Mouse (Mus musculus): ENCODE measurements around the gene 1700037C18Rik.

- no peak for TF ChIP-seq MAFK (IDR thresholded peaks at IDR 0.05; ENCODE audit: borderline replicate concordance, low read depth, low read length)
- no peak for TF ChIP-seq MAZ (IDR thresholded peaks at IDR 0.05; ENCODE audit: low read depth, low read length)
- TF ChIP-seq CTCF (IDR thresholded peaks at IDR 0.05 in 2 of 3, conservative IDR thresholded peaks at IDR 0.05 in 1 of 3; ENCODE audit: control insufficient read depth in 1 of 3, insufficient read depth in 1 of 3, low read depth in 2 of 3, low read length in 3 of 3, poor library complexity in 1 of 3, severe bottlenecking in 1 of 3), result no peak
- no peak for TF ChIP-seq POLR2A (IDR thresholded peaks at IDR 0.05; ENCODE audit: control insufficient read depth in 1 of 2, insufficient read depth in 1 of 2, low read depth in 1 of 2, low read length in 2 of 2, poor library complexity in 1 of 2)
- no peak for TF ChIP-seq SMC3 (IDR thresholded peaks at IDR 0.05; ENCODE audit: low read depth, low read length)
- TF ChIP-seq GATA1 (IDR thresholded peaks at IDR 0.05; ENCODE audit: low read depth, low read length), result no peak
- TF ChIP-seq TCF12 (IDR thresholded peaks at IDR 0.05; ENCODE audit: low read depth, low read length), result no peak
- TF ChIP-seq HCFC1 (IDR thresholded peaks at IDR 0.05; ENCODE audit: low read depth, low read length), result no peak
- no peak for TF ChIP-seq UBTF (IDR thresholded peaks at IDR 0.05; ENCODE audit: borderline replicate concordance, insufficient read depth, low read depth, low read length)
These were observed 26.2 kb upstream of the 1700037C18Rik start for GRCm38 (mm10) chr16:3934701-3935100.

All from MEL (cell line).